Mouse (Mus musculus): ENCODE measurements around the gene Pms1. TPM values are rescaled to one million over a fixed set of nuclear protein-coding genes. Genes with fewer than 3 reads are reported as not detected.

Pms1 gene
- polyA plus RNA-seq, 1 experiment from 2014 or later: 9.0 TPM

DNA sequence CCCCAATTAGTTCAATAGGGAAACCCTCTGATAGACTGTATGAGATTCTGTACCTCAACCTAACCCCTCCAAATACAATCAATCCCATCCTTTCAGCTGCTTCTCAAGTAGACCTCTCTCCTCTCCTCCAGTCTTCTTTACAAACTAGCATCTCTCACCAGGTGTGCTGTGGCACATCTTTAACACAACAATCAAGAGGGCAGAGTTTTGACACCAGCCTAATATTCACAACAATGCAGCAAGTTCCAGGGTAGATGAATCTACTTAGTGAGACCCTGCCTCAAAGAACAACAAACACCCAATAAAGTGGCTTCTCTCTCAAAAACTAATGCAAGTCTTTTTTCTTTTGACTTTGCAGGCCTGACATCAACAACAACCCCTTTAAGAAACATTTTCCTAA is 86.7 kb downstream of the Pms1 start:
- Histone ChIP-seq H3K27ac (ENCODE audit: low read depth, low read length) (no peak overlapping the region), H3K9ac (ENCODE audit: low read depth, low read length) (no peak overlapping the region), H3K36me3 (ENCODE audit: control insufficient read depth, insufficient read depth, low read length) (no peaks in the 10 kb centered on the region), H3K4me3 (ENCODE audit: low read length) (no peak overlapping the region), H3K4me1 (ENCODE audit: control insufficient read depth, insufficient read depth, low read depth, low read length) (no peaks in the 10 kb centered on the region), H3K4me2 (ENCODE audit: low read length) (no peak overlapping the region), H3K27me3 (replicated peaks; ENCODE audit: control insufficient read depth, insufficient read depth, low read length) (no peaks in the 10 kb centered on the region), H3K9me3 (ENCODE audit: control insufficient read depth, low read length) (no peaks in the 10 kb centered on the region)
- no peak for ATAC-seq

- H3K9me3 ChIP-seq (ENCODE audit: control insufficient read depth, low read length): no peaks in the 10 kb centered on the region
- 96% methylated on average over 2 of the region's 2 CpGs for WGBS
- no peak overlapping the region for H3K9ac ChIP-seq (ENCODE audit: low read depth, low read length)
- ATAC-seq: no peak
- H3K4me3 ChIP-seq (ENCODE audit: low read length): no peak overlapping the region
- no peak overlapping the region for H3K4me2 ChIP-seq (ENCODE audit: low read length)
- no peaks in the 10 kb centered on the region for H3K4me1 ChIP-seq (ENCODE audit: control insufficient read depth, insufficient read depth, low read depth, low read length)
- no peak overlapping the region for H3K27ac ChIP-seq (ENCODE audit: low read depth, low read length)
- no peaks in the 10 kb centered on the region for H3K36me3 ChIP-seq (ENCODE audit: control insufficient read depth, insufficient read depth, low read length)
- H3K27me3 ChIP-seq (replicated peaks; ENCODE audit: control insufficient read depth, insufficient read depth, low read length): no peaks in the 10 kb centered on the region
Measured at GRCm38 (mm10) chr1:53203902-53204301, 92.9 kb downstream of the Pms1 start.

- Histone ChIP-seq H3K4me2 (ENCODE audit: low read length) (no peak overlapping the region), H3K4me3 (ENCODE audit: low read length) (no peak overlapping the region), H3K36me3 (ENCODE audit: control insufficient read depth, insufficient read depth, low read length) (no peaks in the 10 kb centered on the region), H3K9ac (ENCODE audit: low read depth, low read length) (no peak overlapping the region), H3K9me3 (ENCODE audit: control insufficient read depth, low read length) (no peaks in the 10 kb centered on the region), H3K4me1 (ENCODE audit: control insufficient read depth, insufficient read depth, low read depth, low read length) (no peaks in the 10 kb centered on the region), H3K27me3 (replicated peaks; ENCODE audit: control insufficient read depth, insufficient read depth, low read length) (no peaks in the 10 kb centered on the region), H3K27ac (ENCODE audit: low read depth, low read length) (no peak overlapping the region)
- WGBS: 72% methylated on average over 2 of the region's 2 CpGs
- ATAC-seq: no peak
Measured at GRCm38 (mm10) chr1:53201630-53202199, 95.1 kb downstream of the Pms1 start.

GRCm38 (mm10) chr1:53194536-53194935 is 102.3 kb downstream of the Pms1 start:
- H3K9ac ChIP-seq (ENCODE audit: low read depth, low read length): no peak overlapping the region
- WGBS: 88% methylated on average over 3 of the region's 3 CpGs
- ATAC-seq: no peak
- no peaks in the 10 kb centered on the region for H3K4me1 ChIP-seq (ENCODE audit: control insufficient read depth, insufficient read depth, low read depth, low read length)
- H3K9me3 ChIP-seq (ENCODE audit: control insufficient read depth, low read length): no peaks in the 10 kb centered on the region
- no peaks in the 10 kb centered on the region for H3K27me3 ChIP-seq (replicated peaks; ENCODE audit: control insufficient read depth, insufficient read depth, low read length)
- H3K36me3 ChIP-seq (ENCODE audit: control insufficient read depth, insufficient read depth, low read length): no peaks in the 10 kb centered on the region
- H3K4me3 ChIP-seq (ENCODE audit: low read length): no peak overlapping the region
- H3K4me2 ChIP-seq (ENCODE audit: low read length): no peak overlapping the region
- H3K27ac ChIP-seq (ENCODE audit: low read depth, low read length): no peak overlapping the region

GRCm38 (mm10) chr1:53191234-53191633 is 105.6 kb downstream of the Pms1 start:
- ATAC-seq: no peak
- H3K9ac ChIP-seq (ENCODE audit: low read depth, low read length): no peak overlapping the region
- no peak overlapping the region for H3K4me2 ChIP-seq (ENCODE audit: low read length)
- no peaks in the 10 kb centered on the region for H3K36me3 ChIP-seq (ENCODE audit: control insufficient read depth, insufficient read depth, low read length)
- H3K4me1 ChIP-seq (ENCODE audit: control insufficient read depth, insufficient read depth, low read depth, low read length): no peaks in the 10 kb centered on the region
- H3K4me3 ChIP-seq (ENCODE audit: low read length): no peak overlapping the region
- WGBS: 51% methylated on average over 3 of the region's 3 CpGs
- no peaks in the 10 kb centered on the region for H3K9me3 ChIP-seq (ENCODE audit: control insufficient read depth, low read length)
- H3K27ac ChIP-seq (ENCODE audit: low read depth, low read length): no peak overlapping the region
- H3K27me3 ChIP-seq (replicated peaks; ENCODE audit: control insufficient read depth, insufficient read depth, low read length): no peaks in the 10 kb centered on the region

- Histone ChIP-seq H3K4me1 (ENCODE audit: control insufficient read depth, insufficient read depth, low read depth, low read length) (no peaks in the 10 kb centered on the region), H3K27ac (ENCODE audit: low read depth, low read length) (no peak overlapping the region), H3K4me2 (ENCODE audit: low read length) (no peak overlapping the region), H3K4me3 (ENCODE audit: low read length) (no peak overlapping the region), H3K36me3 (ENCODE audit: control insufficient read depth, insufficient read depth, low read length) (no peaks in the 10 kb centered on the region), H3K9ac (ENCODE audit: low read depth, low read length) (no peak overlapping the region), H3K27me3 (replicated peaks; ENCODE audit: control insufficient read depth, insufficient read depth, low read length) (no peaks in the 10 kb centered on the region), H3K9me3 (ENCODE audit: control insufficient read depth, low read length) (no peaks in the 10 kb centered on the region)
- ATAC-seq: no peak
- WGBS: 73% methylated on average over 3 of the region's 3 CpGs
Measured at GRCm38 (mm10) chr1:53189620-53190019, 107.2 kb downstream of the Pms1 start.

DNA sequence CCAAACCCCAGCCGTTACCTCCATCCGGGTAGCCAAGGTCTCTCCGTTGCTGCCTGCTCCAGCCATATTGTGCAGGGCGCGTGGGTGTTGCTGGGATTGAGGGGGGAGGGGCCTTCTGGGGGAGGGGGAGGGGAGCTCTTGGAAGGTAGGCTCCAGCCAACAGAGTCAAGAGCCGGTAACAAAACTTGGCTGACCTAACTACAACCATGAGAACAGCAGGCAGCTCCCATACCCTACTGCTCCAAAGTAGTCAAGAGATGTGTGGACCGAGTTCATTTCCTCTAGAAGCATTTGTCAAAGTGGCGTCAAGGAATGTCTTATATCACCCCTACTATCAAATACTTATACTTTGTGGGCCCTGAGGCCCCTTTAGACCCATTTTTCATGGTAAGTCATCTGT is 109.3 kb downstream of the Pms1 start, which contains the start of gene 1700019A02Rik:
Gene 1700019A02Rik (minus strand): TSS at position 101 of the 400 bp plus-strand sequence.
- H3K4me1 ChIP-seq (ENCODE audit: control insufficient read depth, insufficient read depth, low read depth, low read length): no peaks in the 10 kb centered on the region
- no peak within 1 kb of the TSS for H3K4me2 ChIP-seq (ENCODE audit: low read length)
- H3K27ac ChIP-seq (ENCODE audit: low read depth, low read length): no peak within 1 kb of the TSS
- no peak within 1 kb of the TSS for H3K4me3 ChIP-seq (ENCODE audit: low read length)
- H3K27me3 ChIP-seq (replicated peaks; ENCODE audit: control insufficient read depth, insufficient read depth, low read length): no peaks in the 10 kb centered on the region
- H3K36me3 ChIP-seq (ENCODE audit: control insufficient read depth, insufficient read depth, low read length): no peaks in the 10 kb centered on the region
- 93% methylated on average over 8 of the region's 8 CpGs for WGBS
- H3K9ac ChIP-seq (ENCODE audit: low read depth, low read length): no peak within 1 kb of the TSS
- no peaks in the 10 kb centered on the region for H3K9me3 ChIP-seq (ENCODE audit: control insufficient read depth, low read length)
- no peak for ATAC-seq

DNA sequence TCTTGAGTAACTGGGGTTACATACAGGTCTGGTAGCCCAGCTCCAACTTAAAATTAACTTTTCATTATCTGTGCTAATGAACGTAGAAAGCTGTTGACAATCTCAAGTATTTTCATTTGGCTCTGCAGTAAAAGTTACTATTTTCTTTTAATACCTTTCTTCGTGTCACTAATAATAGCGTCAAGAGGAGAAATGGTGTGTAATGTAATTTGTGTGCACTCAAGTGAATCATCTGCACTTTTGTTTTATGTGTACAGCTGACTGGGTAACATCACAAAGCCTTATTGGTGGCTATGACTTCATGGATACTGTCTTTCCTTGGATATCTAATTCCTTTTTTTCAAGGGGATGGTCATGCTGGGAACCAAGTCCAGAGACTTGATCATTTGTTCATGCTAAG is 110.5 kb downstream of the Pms1 start:
- no peak for ATAC-seq
- Histone ChIP-seq H3K9me3 (ENCODE audit: control insufficient read depth, low read length) (no peaks in the 10 kb centered on the region), H3K4me3 (ENCODE audit: low read length) (no peak overlapping the region), H3K36me3 (ENCODE audit: control insufficient read depth, insufficient read depth, low read length) (no peaks in the 10 kb centered on the region), H3K9ac (ENCODE audit: low read depth, low read length) (no peak overlapping the region), H3K27me3 (replicated peaks; ENCODE audit: control insufficient read depth, insufficient read depth, low read length) (no peaks in the 10 kb centered on the region), H3K4me1 (ENCODE audit: control insufficient read depth, insufficient read depth, low read depth, low read length) (no peaks in the 10 kb centered on the region), H3K27ac (ENCODE audit: low read depth, low read length) (no peak overlapping the region), H3K4me2 (ENCODE audit: low read length) (no peak overlapping the region)
- 82% methylated on average over 3 of the region's 3 CpGs for WGBS

- H3K27me3 ChIP-seq (replicated peaks; ENCODE audit: control insufficient read depth, insufficient read depth, low read length): no peaks in the 10 kb centered on the region
- no peaks in the 10 kb centered on the region for H3K9me3 ChIP-seq (ENCODE audit: control insufficient read depth, low read length)
- WGBS: 58% methylated on average over 6 of the region's 6 CpGs
- H3K36me3 ChIP-seq (ENCODE audit: control insufficient read depth, insufficient read depth, low read length): no peaks in the 10 kb centered on the region
- no peaks in the 10 kb centered on the region for H3K4me1 ChIP-seq (ENCODE audit: control insufficient read depth, insufficient read depth, low read depth, low read length)
- no peak overlapping the region for H3K9ac ChIP-seq (ENCODE audit: low read depth, low read length)
- H3K4me2 ChIP-seq (ENCODE audit: low read length): no peak overlapping the region
- no peak overlapping the region for H3K27ac ChIP-seq (ENCODE audit: low read depth, low read length)
- H3K4me3 ChIP-seq (ENCODE audit: low read length): no peak overlapping the region
- no peak for ATAC-seq
Measured at GRCm38 (mm10) chr1:53157715-53158114, 139.1 kb downstream of the Pms1 start.

Measured in hindbrain, embryonic 16.5 days (tissue).